Comparison of ENCODE assay signal across 8 mouse cellular contexts in the genomic region with DNA sequence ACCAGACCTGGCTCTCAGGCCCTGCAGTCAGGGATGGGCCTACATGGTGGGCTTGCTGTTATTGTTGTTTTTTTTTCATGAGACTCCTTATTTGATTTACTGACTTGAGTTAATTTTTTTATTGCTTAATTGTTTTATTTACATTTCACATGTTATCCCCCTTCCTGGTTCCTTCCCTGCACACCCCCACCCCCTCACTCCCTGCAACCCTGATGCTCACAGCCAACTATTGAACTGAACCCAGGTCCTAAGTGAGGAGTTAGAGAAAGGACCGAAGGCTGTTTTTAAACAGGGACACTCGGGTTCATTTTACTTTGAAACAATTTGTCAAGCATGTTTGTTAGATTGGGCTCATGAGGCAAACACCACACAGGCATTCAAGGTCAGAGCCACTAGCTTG.
DNase-seq lines count a peak whose midpoint lies in the region; TF ChIP-seq lines count a peak whose summit lies in the region.
"Not testable (repeated sequence)": the region's sequence is repeated elsewhere in the genome, so short reads cannot be mapped to it uniquely, and the experiment has no call there.

No protein-coding gene starts in this region.

- 53% methylated on average over 2 of the region's 2 CpGs for WGBS in lung, adult 2 months

- TF ChIP-seq POLR2A in lung, adult 2 months (IDR thresholded peaks at IDR 0.05; ENCODE audit: borderline replicate concordance, extremely low read depth, low read depth, low read length): not testable (repeated sequence)

- not testable (repeated sequence) for TF ChIP-seq CTCF in lung, adult 2 months (IDR thresholded peaks at IDR 0.05; ENCODE audit: insufficient read depth, low read length)

- DNase-seq in adrenal gland, postnatal 10 days: peak; percentile 21
- peak; percentile 12 to 35 for DNase-seq in cerebellum, postnatal 4 days (ENCODE audit: low spot score in 2 of 2)
- peak; percentile 93 for DNase-seq in heart, adult 11 months
- peak; percentile 10 for DNase-seq in kidney, postnatal 14 days
- DNase-seq in lung, adult 2 months: peak; percentile 9
- DNase-seq in right cerebral cortex, postnatal 10 days (ENCODE audit: low spot score in 2 of 2): peak; percentile 15 to 28
- DNase-seq in thymus, postnatal 10 days (ENCODE audit: low spot score in 2 of 2): peak; percentile 23 to 26
- peak; percentile 12 for DNase-seq in urinary bladder, postnatal 25 days (ENCODE audit: low spot score)

- not testable (repeated sequence) for H3K4me3 ChIP-seq in lung, adult 2 months (replicated peaks; ENCODE audit: extremely low read depth, low read depth, low read length)

- H3K4me1 ChIP-seq in lung, adult 2 months (ENCODE audit: control insufficient read depth, insufficient read depth, low read length): not testable (repeated sequence)

Comparison
In these comparisons a context has a peak if more than half of its experiments do, and no peak if none do; other contexts are left out.
1. DNase-seq: peak in every context shown above with its lines; median percentile 93 in heart, adult 11 months; 24 in thymus, postnatal 10 days; 24 in cerebellum, postnatal 4 days; 22 in right cerebral cortex, postnatal 10 days; 21 in adrenal gland, postnatal 10 days; 12 in urinary bladder, postnatal 25 days; 10 in kidney, postnatal 14 days; 9 in lung, adult 2 months.